Mouse (Mus musculus) bone marrow macrophage, adult 2 months (primary cell): ENCODE results near the gene Crot. TPM values are rescaled to one million over a fixed set of nuclear protein-coding genes. Genes with fewer than 3 reads are reported as not detected.

Source experiments
- H3K27ac ChIP-seq: 2 replicates; pipeline ENCODE4 v1.5.1; 2012; ENCODE audit warnings: low read depth, low read length; ENCODE audit not compliant: insufficient read depth
- H3K4me1 ChIP-seq: 2 replicates; pipeline ENCODE4 v1.6.1; 2012; ENCODE audit warnings: low read length; ENCODE audit not compliant: control insufficient read depth, insufficient read depth
- H3K4me3 ChIP-seq: 2 replicates; pipeline ENCODE4 v1.5.1; 2012; ENCODE audit warnings: mild to moderate bottlenecking, low read length, moderate library complexity; ENCODE audit not compliant: insufficient read depth
- CTCF ChIP-seq: IDR thresholded peaks from 2 replicates; pipeline ENCODE4 v1.5.1; 2012; ENCODE audit warnings: low read depth, mild to moderate bottlenecking, low read length, moderate library complexity
- POLR2A ChIP-seq: IDR thresholded peaks from 2 replicates; pipeline ENCODE4 v1.6.1; 2012; ENCODE audit warnings: mild to moderate bottlenecking, low read depth, low read length, borderline replicate concordance
- polyA plus RNA-seq: library from polyadenylated mRNA; stranded (reverse); fragments of >200 nt; gene quantifications from 2 replicates; pipeline ENCODE4 v1.2.4, GENCODE M21; 2012; ENCODE audit not compliant: missing spikeins, insufficient read depth, insufficient read length

The Crot gene
- 30.7 and 32.0 TPM in 2 replicates for polyA plus RNA-seq

GRCm38 (mm10) chr5:8996686-8997512 lies at the start of gene Crot:
Crot (minus strand) TSS chr5:8997324.
- Histone ChIP-seq H3K27ac (peak within 1 kb of the TSS; percentile 59), H3K4me3 (peak within 1 kb of the TSS; percentile 77), H3K4me1 (peaks cover 12% of the 10 kb centered on the region)
- TF ChIP-seq POLR2A (no peak), CTCF (no peak)

DNA sequence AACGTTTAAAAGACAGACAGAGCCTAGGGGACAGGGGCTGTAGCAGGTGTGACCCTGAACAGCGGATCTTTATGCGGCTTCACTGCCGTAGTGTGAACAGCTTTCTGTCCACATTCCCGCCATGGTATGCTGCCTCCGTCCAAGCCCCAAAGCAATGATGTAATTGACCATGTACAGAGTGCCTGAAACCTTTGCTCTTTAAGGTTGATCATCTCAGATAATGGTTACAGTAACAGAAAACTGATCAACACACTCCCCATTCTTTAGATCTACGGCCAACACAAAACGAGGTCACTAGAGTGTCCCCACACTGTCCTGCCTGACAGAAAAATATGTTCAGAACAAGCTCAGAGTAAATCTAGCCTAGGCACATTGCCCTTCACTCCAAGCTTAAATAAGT lies 48.8 kb upstream of the Crot start:
- H3K27ac ChIP-seq: no peak overlapping the region

DNA sequence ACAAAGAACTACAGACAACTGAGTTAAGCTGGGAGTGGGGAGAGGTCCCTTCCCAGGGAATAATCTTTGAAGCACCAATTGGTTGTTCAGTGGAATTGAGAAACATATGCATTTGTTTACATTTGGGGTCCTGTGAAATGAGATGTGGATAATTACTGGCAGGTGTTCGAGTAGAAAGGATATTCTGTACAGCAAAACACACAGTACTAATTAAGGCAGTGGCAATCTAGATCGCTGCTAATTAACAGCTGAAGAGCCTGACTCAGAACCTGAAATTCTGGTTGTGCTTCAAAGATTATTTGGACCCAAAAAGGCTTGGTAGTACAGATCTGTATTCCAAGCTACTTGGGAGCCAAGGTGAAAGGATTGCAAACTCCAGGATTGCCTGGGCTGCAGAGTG lies 47.7 kb upstream of the Crot start:
- no peak overlapping the region for H3K4me3 ChIP-seq
- no peak overlapping the region for H3K27ac ChIP-seq
- no peak for TF ChIP-seq POLR2A
- TF ChIP-seq CTCF: no peak
- 0 out of 2 replicates have a peak, but pooled peaks cover 3% of the 10 kb centered on the region for H3K4me1 ChIP-seq

More for the DNA sequence above, 48.8 kb upstream of the Crot start:
- TF ChIP-seq POLR2A: no peak
- TF ChIP-seq CTCF: no peak
- no peak overlapping the region for H3K4me3 ChIP-seq
- H3K4me1 ChIP-seq: 0 out of 2 replicates have a peak, but pooled peaks cover 3% of the 10 kb centered on the region

DNA sequence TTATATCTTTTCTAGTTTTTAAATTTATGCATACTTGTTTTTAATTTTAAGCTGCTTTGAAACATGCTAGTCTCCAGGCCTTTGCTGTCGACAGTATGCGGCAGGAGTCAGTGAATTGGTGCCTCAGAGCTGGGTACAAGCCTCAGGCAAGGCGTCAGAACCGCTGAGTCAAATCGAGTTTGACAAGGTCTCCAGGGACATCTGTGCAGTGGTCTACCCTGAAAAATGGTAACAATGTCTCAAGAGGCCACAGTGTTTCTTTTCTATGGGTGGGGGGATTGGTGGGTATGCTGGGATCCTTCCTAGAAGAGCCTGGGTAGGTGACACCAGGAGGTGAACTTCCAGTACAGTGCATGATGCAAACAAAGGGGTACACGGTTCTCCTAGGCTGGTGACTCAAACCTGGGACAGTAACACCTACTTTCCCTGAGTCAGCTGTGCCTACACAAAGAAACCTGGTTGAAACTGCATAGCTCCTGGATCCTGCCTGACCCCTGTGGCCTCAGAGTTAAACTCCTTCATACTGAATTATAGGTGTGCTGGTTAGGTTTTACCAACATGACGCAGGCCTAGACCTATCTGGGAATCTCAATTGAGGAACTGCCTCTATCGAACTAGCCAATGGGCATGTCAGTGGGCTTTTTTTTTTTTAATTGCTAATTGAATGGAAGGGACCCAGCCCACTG lies 46.6 kb upstream of the Crot start:
- Histone ChIP-seq H3K4me3 (no peak overlapping the region), H3K4me1 (0 out of 2 replicates have a peak, but pooled peaks cover 3% of the 10 kb centered on the region), H3K27ac (no peak overlapping the region)
- no peak for TF ChIP-seq CTCF
- no peak for TF ChIP-seq POLR2A

- TF ChIP-seq POLR2A: no peak
- TF ChIP-seq CTCF: no peak
- Histone ChIP-seq H3K27ac (no peak overlapping the region), H3K4me1 (0 out of 2 replicates have a peak, but pooled peaks cover 3% of the 10 kb centered on the region), H3K4me3 (no peak overlapping the region)
These were observed 45.7 kb upstream of the Crot start for GRCm38 (mm10) chr5:9042721-9043416.

DNA sequence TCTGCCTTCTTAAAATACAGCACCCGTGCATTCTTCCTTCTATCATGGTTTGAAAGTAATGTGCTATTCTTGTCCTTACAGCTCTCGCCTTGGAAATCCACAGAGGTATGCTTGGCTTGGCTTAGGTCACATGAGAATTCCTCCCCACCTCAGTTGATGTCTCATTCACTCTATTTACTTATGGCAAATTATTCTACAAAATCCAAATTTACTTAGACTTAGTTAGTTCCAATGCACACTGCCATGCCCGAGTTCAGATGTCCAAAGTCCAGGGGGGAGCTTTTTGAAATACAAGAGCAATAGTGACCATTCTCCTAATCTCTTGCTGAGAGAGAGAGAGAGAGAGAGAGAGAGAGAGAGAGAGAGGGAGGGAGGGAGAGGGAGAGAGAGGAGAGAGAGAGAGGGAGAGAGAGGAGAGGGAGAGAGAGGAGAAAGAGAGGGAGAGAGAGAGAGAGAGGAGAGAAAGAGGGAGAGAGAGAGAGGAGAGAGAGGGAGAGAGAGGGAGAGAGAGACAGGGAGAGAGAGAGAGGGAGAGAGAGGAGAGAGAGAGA lies 43.6 kb upstream of the Crot start:
- Histone ChIP-seq H3K4me1 (peaks cover 7% of the 10 kb centered on the region), H3K4me3 (no peak overlapping the region), H3K27ac (no peak overlapping the region)
- TF ChIP-seq CTCF (no peak), POLR2A (no peak)

DNA sequence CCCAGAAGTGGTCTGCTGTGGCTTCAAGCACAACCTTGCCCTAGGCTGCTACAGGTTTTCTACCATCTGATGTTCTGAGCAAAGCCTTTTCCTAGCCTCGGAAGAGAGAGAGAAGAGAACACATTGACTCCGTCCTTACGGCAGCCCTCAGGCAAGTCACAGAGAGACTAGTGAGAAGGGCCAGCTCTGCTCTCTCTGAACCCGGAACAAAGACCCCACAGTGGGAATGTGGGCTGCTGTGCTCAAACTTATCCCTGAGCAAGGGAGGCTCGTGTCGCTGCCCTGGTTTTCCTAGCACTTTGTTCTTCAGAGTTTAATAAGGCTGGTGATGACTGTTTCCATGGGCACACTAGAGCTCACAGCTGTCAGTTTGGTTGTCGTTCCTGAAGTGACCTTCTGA lies 42.9 kb upstream of the Crot start:
- Histone ChIP-seq H3K4me1 (peaks cover 7% of the 10 kb centered on the region), H3K4me3 (no peak overlapping the region), H3K27ac (no peak overlapping the region)
- TF ChIP-seq CTCF: no peak
- TF ChIP-seq POLR2A: no peak

DNA sequence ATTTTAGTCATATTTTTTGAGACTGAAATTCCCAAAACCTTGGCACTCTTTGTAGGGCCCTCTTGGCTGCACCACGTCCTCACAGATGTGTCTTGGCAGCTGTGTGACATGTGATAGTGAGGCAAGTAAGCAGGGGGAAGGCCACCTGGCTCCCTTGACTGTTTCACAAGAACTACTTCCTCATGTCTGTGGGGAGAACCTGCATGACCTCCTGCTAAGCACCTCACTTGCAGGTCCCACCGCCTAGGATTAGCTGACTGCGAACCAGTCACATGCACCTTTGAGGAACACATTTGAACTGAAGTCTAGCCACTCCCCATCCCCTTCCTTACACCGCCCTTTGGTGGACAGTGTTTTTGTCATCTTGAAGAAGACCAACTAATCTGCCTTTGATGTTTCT lies 40.2 kb upstream of the Crot start:
- H3K4me3 ChIP-seq: no peak overlapping the region
- peaks cover 7% of the 10 kb centered on the region for H3K4me1 ChIP-seq
- TF ChIP-seq CTCF (no peak), POLR2A (no peak)
- H3K27ac ChIP-seq: no peak overlapping the region

DNA sequence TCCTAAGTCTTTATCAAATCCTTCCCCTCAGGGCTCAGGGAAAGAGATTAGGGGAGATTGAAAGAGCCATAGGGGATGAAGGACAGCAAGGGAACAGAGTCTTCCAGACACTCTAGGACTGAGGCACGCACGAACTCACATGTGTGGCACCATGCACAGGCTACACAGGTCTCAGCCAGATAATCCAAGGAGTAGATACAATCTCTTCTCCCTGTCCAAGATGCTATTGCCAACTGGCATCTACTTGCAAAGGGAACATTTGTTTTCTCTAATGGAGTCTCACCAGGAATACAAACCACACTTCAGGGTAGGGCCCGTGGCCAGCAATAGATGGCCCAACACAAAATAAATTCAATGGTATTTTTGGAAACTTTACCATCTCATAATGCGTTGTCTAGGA lies 38.3 kb upstream of the Crot start:
- no peak overlapping the region for H3K4me3 ChIP-seq
- H3K27ac ChIP-seq: no peak overlapping the region
- TF ChIP-seq CTCF (no peak), POLR2A (no peak)
- peaks cover 8% of the 10 kb centered on the region for H3K4me1 ChIP-seq
